Mouse (Mus musculus): ENCODE results near the gene Sept5. TPM values are rescaled to one million over a fixed set of nuclear protein-coding genes. Genes with fewer than 3 reads are reported as not detected.

The Sept5 gene
- polyA plus RNA-seq, 2 experiments from 2014 or later: 0.36 to 1.5 TPM

GRCm38 (mm10) chr16:18609099-18609498, 20.7 kb downstream of the Sept5 start:
- ATAC-seq: no peak

GRCm38 (mm10) chr16:18608226-18608625, 21.5 kb downstream of the Sept5 start:
- no peak for ATAC-seq

- ATAC-seq: no peak
These were observed 24.0 kb downstream of the Sept5 start for GRCm38 (mm10) chr16:18605705-18606104.

GRCm38 (mm10) chr16:18604267-18604701, 25.5 kb downstream of the Sept5 start:
- no peak for ATAC-seq

GRCm38 (mm10) chr16:18601447-18601846, 28.3 kb downstream of the Sept5 start:
- ATAC-seq: no peak

- ATAC-seq: no peak
These were observed 31.7 kb downstream of the Sept5 start for GRCm38 (mm10) chr16:18598006-18598405.

GRCm38 (mm10) chr16:18596255-18596654, 33.5 kb downstream of the Sept5 start:
- ATAC-seq: no peak

GRCm38 (mm10) chr16:18593930-18594329, 35.8 kb downstream of the Sept5 start:
- ATAC-seq: no peak

GRCm38 (mm10) chr16:18591047-18592018, 38.4 kb downstream of the Sept5 start:
- ATAC-seq: no peak

- ATAC-seq: peak; percentile 80
These were observed 39.7 kb downstream of the Sept5 start, which contains the start of gene Tbx1 for GRCm38 (mm10) chr16:18589804-18590790. TSS of gene Tbx1 (minus strand) at chr16:18590671.

- ATAC-seq: no peak
These were observed 40.6 kb downstream of the Sept5 start for GRCm38 (mm10) chr16:18589080-18589621.

GRCm38 (mm10) chr16:18588738-18589055, 41.1 kb downstream of the Sept5 start:
- ATAC-seq: no peak

GRCm38 (mm10) chr16:18587847-18588737, 41.7 kb downstream of the Sept5 start:
- ATAC-seq: no peak

GRCm38 (mm10) chr16:18586906-18587546, 42.7 kb downstream of the Sept5 start:
- ATAC-seq: no peak

- ATAC-seq: no peak
These were observed 43.5 kb downstream of the Sept5 start for GRCm38 (mm10) chr16:18586076-18586905.

GRCm38 (mm10) chr16:18585676-18586075, 44.1 kb downstream of the Sept5 start:
- ATAC-seq: no peak

DNA sequence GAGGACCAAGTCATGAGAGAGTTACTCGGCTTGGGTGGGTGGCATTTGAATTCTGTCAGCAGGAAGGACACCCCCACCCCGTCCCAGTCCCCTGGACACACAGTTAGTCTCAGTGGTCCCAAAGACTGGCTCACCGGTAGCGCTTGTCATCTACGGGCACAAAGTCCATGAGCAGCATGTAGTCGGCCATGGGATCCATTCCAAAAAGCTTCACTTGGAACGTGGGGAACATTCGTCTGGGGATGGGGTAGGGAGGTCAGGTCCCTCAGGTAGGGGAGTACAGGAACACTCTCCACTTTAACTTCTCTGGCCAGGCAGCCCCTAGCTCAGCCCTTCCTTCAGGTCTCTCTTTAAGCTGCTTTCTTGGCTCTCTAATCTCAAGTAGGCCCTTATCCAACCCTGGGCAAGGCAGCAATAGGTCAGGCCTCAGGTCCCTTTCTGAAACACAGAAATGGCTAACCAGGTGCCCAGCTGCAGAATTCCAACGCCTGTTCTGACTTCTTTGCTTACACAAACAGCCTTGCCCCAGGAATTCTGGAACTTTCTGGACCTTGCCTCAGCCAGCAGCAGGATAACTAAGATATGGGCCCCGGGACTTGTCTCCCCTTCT, 44.7 kb downstream of the Sept5 start:
- no peak for ATAC-seq

GRCm38 (mm10) chr16:18583673-18584357, 45.9 kb downstream of the Sept5 start:
- no peak for ATAC-seq

- ATAC-seq: no peak
These were observed 46.6 kb downstream of the Sept5 start for GRCm38 (mm10) chr16:18583169-18583568.

Data from CD4-positive, CD25-positive, alpha-beta regulatory T cell, adult 4 months (primary cell).